Mouse (Mus musculus): ENCODE results near the gene Cfap74.

DNA sequence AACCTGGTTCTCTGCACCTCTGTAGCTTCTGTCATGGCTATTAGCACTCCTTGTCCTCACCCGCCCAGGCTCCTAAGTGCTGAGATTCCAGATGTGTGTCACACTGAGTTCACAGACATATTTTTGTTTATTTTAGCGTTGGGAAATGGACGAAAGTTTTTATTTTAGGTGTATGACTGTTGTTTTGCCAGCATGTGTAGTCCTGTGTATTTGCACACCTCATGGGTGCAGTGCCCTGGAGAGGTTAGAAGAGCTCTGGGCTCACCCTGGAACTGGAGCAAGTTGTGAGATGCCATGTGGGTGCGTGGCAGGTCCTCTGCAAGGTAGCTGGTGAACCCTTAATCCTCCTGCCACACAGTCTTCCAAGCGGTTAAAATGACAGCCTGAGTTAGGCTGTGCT is 46.5 kb upstream of the Cfap74 start:
- TF ChIP-seq POLR2A (IDR thresholded peaks at IDR 0.05; ENCODE audit: insufficient read depth, low read depth, low read length) (no peak), CTCF (IDR thresholded peaks at IDR 0.05; ENCODE audit: insufficient read depth, low read depth, low read length) (no peak)

All from olfactory bulb, adult 2 months (tissue).